Mouse (Mus musculus) forelimb bud, embryonic 11.5 days (tissue): ENCODE data around the gene Mob3c.

Experiments
- DNase-seq: peaks from one replicate; pipeline ENCODE4 v3.0.0-alpha.2; 2012; ENCODE audit warnings: low read depth, low spot score

Gene Mob3c

DNA sequence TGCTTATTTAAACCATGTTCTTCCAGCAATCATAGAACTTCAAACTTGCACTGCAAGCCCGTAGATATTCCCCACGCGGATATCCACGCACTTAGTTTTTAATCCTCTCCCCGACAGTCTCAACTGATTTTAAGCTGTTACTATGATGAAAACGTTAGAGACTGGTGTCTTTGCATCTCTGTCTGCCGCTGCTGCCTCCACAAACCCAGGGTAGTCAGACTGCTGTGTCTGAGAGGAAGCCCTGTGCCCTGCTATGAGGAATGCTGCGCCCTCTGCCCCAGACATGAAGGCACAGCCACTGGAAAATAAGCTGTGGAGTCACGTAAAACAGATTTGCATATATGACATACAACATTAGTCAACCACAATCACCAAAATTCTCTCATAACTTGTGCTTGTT, 50.9 kb downstream of the Mob3c start:
- DNase-seq, result no peak

DNA sequence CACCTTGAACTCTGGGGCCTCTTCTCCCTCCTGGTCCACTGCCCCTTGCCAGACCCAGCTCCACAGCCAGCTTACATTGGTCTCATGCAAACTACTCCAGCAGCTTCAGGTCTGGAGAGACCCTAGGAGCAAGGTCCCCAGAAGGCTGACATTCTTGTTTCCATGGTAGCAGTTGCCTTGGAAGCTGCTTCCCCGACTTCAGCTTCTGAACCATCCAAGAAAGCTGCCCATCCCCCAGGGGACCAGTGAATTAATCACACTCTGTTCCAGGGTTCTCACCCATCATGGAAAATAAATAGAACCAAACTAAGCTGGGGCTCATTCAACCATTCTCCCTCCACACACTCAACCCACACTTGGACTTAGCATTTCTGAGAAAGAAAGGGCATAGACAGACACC, 53.3 kb downstream of the Mob3c start:
- no peak for DNase-seq

DNA sequence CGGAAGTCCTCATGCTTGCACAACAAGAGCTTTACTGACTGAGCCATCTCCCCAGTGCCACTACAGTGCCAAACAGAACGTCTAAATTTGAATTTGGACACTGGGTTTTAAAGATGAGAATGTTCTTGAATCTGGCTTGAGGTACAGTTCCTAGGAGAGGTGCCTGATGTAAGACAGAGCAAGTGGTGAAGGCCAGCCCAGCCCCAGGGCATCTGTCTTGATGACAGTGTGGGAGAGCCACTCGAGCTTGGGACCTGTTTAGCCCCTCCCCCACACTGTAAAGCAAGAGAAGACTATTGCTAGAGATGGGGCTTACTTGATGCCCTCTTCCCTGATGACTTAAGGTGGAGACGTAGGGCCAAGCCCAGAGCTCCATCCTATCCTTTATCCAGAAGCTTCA, 54.3 kb downstream of the Mob3c start:
- DNase-seq, result no peak

DNA sequence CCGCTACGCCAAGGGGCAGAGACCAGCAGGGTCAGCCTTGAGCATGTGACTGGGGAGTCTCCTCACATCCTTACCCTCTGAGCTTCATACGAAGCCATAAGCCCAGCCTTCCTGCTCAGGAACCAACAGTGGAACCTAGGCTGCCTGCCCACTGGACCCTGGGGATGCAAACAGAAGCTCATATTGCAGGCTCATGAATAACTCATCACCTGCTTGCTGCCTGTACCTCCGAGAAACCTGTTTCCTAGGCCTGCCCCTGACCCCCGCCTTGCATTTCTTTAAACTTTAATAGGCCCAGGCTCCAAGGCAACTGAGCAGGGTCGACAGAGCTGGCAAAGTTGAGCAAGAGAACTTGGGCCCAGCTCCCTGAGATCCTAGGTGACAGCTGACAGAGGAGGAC, 56.1 kb downstream of the Mob3c start, which contains the start of gene Kncn:
Gene Kncn, plus strand, starts transcription at position 379 of the 400 bp plus-strand sequence.
- DNase-seq, result no peak
